16 mouse cellular contexts compared by ENCODE assay signal in the genomic region with DNA sequence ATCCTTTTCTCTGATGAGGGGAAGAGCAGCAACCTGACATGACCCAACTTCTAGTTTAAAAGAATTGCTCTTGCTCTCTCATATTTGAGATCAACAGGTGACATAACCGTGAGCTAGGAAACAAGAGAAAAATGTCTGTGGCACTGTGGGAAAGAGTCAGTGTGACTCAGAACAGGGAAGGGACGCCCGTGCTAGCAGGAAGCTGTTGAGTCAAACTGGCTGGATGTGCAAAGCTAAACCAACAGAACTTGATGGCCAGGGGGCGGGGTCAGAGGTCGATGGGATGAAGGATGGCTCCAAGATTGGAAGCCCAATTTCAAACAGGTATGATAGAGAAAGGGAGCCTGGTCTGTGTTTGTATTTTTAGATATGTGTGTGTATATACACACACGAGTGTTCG.
"Had no signal": no experiment of that assay in that cellular context is flagged by ENCODE, and none has a peak within 500 bp of the region (broad histone marks: within the 10 kb centered on the region; RNA-seq: fewer than 3 reads in every experiment).

No protein-coding gene starts in this region.

- H3K9me3 ChIP-seq: neural tube, embryonic 12.5 days; neural tube, embryonic 13.5 days; neural tube, embryonic 15.5 days; stomach, embryonic 15.5 days had no signal

- H3K4me2 ChIP-seq: neural tube, embryonic 12.5 days; neural tube, embryonic 13.5 days; neural tube, embryonic 15.5 days; stomach, embryonic 15.5 days had no signal

- H3K36me3 ChIP-seq: neural tube, embryonic 12.5 days; neural tube, embryonic 13.5 days; neural tube, embryonic 15.5 days; stomach, embryonic 15.5 days had no signal

- H3K4me3 ChIP-seq: neural tube, embryonic 12.5 days; neural tube, embryonic 13.5 days; neural tube, embryonic 15.5 days; stomach, embryonic 15.5 days had no signal

- H3K27me3 ChIP-seq: neural tube, embryonic 12.5 days; neural tube, embryonic 15.5 days; stomach, embryonic 15.5 days had no signal

- H3K27ac ChIP-seq: neural tube, embryonic 12.5 days; neural tube, embryonic 13.5 days; neural tube, embryonic 15.5 days; stomach, embryonic 15.5 days had no signal

- DNase-seq: retina, postnatal 1 day; right cerebral cortex, adult 18-20 months; right cerebral cortex, postnatal 14 days; right cerebral cortex, postnatal 25 days; right cerebral cortex, postnatal 4 days; spleen, adult 18-20 months; thymus, adult 18-20 months; thymus, adult 2 months; thymus, postnatal 14 days; thymus, postnatal 25 days; thymus, postnatal 36 days; thymus, postnatal 4 days had no signal

- H3K9ac ChIP-seq: neural tube, embryonic 12.5 days; neural tube, embryonic 13.5 days; neural tube, embryonic 15.5 days; stomach, embryonic 15.5 days had no signal
